In genomic region chr10:27285098-27285860, GRCm38 (mm10) we compare ENCODE assay signal across 16 mouse cellular contexts.
DNase-seq lines count a peak whose midpoint lies in the region; ATAC-seq lines count a peak whose summit lies in the region.
"Had no signal": no experiment of that assay in that cellular context is flagged by ENCODE, and none has a peak within 500 bp of the region (broad histone marks: within the 10 kb centered on the region; RNA-seq: fewer than 3 reads in every experiment).

No protein-coding gene starts in this region.

- 0 out of 2 replicates have a peak, but pooled peaks cover 3% of the 10 kb centered on the region for H3K4me1 ChIP-seq in forebrain, embryonic 12.5 days
- no peaks in the 10 kb centered on the region for H3K4me1 ChIP-seq in forebrain, embryonic 16.5 days (replicated peaks; ENCODE audit: control insufficient read depth, insufficient read depth, low read length)
- H3K4me1 ChIP-seq in kidney, embryonic 14.5 days (ENCODE audit: control insufficient read depth, insufficient read depth, low read length): 0 out of 2 replicates have a peak, but pooled peaks cover 4% of the 10 kb centered on the region
- H3K4me1 ChIP-seq in limb, embryonic 10.5 days: peaks cover 19% of the 10 kb centered on the region

- intact Hi-C loops in gastrocnemius, postnatal 14 days (cut with DNase I; ENCODE audit: low total_unique reads): no loop called here

- no peak overlapping the region for H3K9ac ChIP-seq in forebrain, embryonic 12.5 days
- no peak overlapping the region for H3K9ac ChIP-seq in forebrain, embryonic 16.5 days (replicated peaks; ENCODE audit: low read depth, low read length)
- H3K9ac ChIP-seq in kidney, embryonic 14.5 days (ENCODE audit: low read depth, low read length): no peak overlapping the region
- H3K9ac ChIP-seq: hindbrain, embryonic 12.5 days; limb, embryonic 13.5 days; liver, postnatal 0 days had no signal

- H3K36me3 ChIP-seq in forebrain, embryonic 12.5 days (replicated peaks): no peaks in the 10 kb centered on the region
- no peaks in the 10 kb centered on the region for H3K36me3 ChIP-seq in forebrain, embryonic 16.5 days (ENCODE audit: control insufficient read depth, insufficient read depth)
- H3K36me3 ChIP-seq in kidney, embryonic 14.5 days (ENCODE audit: control insufficient read depth, insufficient read depth, low read length): no peaks in the 10 kb centered on the region
- H3K36me3 ChIP-seq in limb, embryonic 10.5 days: no peaks in the 10 kb centered on the region
- H3K36me3 ChIP-seq: hindbrain, embryonic 12.5 days; limb, embryonic 13.5 days had no signal

- no peaks in the 10 kb centered on the region for H3K9me3 ChIP-seq in forebrain, embryonic 12.5 days
- H3K9me3 ChIP-seq in forebrain, embryonic 16.5 days (ENCODE audit: control insufficient read depth, low read length): no peaks in the 10 kb centered on the region
- no peaks in the 10 kb centered on the region for H3K9me3 ChIP-seq in kidney, embryonic 14.5 days (ENCODE audit: control insufficient read depth, low read length)
- no peaks in the 10 kb centered on the region for H3K9me3 ChIP-seq in limb, embryonic 10.5 days (replicated peaks)
- H3K9me3 ChIP-seq: hindbrain, embryonic 12.5 days; limb, embryonic 13.5 days had no signal

- no peak overlapping the region for H3K4me2 ChIP-seq in forebrain, embryonic 12.5 days
- H3K4me2 ChIP-seq in forebrain, embryonic 16.5 days (ENCODE audit: low read length): no peak overlapping the region
- no peak overlapping the region for H3K4me2 ChIP-seq in kidney, embryonic 14.5 days (replicated peaks; ENCODE audit: low read depth, low read length)
- H3K4me2 ChIP-seq: hindbrain, embryonic 12.5 days; limb, embryonic 13.5 days had no signal

- peak; percentile 23; the same call in 1 of the 2 replicates for ATAC-seq in forebrain, embryonic 12.5 days (ENCODE audit: low FRiP score)
- ATAC-seq in forebrain, embryonic 16.5 days: no peak
- peak; percentile 66; the same call in 1 of the 2 replicates for ATAC-seq in kidney, embryonic 14.5 days (ENCODE audit: low FRiP score, low TSS enrichment)
- ATAC-seq: liver, postnatal 0 days had no signal

- no peak overlapping the region for H3K4me3 ChIP-seq in forebrain, embryonic 12.5 days (replicated peaks)
- no peak overlapping the region for H3K4me3 ChIP-seq in forebrain, embryonic 16.5 days (replicated peaks; ENCODE audit: low read length)
- H3K4me3 ChIP-seq in kidney, embryonic 14.5 days (ENCODE audit: low read length): no peak overlapping the region
- no peak overlapping the region for H3K4me3 ChIP-seq in limb, embryonic 10.5 days
- H3K4me3 ChIP-seq: hindbrain, embryonic 12.5 days; limb, embryonic 13.5 days; myocyte had no signal

- H3K27me3 ChIP-seq in forebrain, embryonic 12.5 days: no peaks in the 10 kb centered on the region
- no peaks in the 10 kb centered on the region for H3K27me3 ChIP-seq in forebrain, embryonic 16.5 days (replicated peaks; ENCODE audit: control insufficient read depth, insufficient read depth, low read length)
- no peaks in the 10 kb centered on the region for H3K27me3 ChIP-seq in kidney, embryonic 14.5 days (ENCODE audit: control insufficient read depth, insufficient read depth, low read length)
- H3K27me3 ChIP-seq in limb, embryonic 10.5 days (ENCODE audit: low read depth, poor library complexity, severe bottlenecking): no peaks in the 10 kb centered on the region
- H3K27me3 ChIP-seq: hindbrain, embryonic 12.5 days; limb, embryonic 13.5 days had no signal

- DNase-seq in kidney, postnatal 25 days: no peak
- DNase-seq in embryo, embryonic 10 days (ENCODE audit: low spot score): peak; percentile 62
- DNase-seq in limb, embryonic 10.5 days (ENCODE audit: low spot score): peak; percentile 57
- DNase-seq in gastrocnemius, postnatal 14 days: no peak
- DNase-seq in urinary bladder, postnatal 25 days (ENCODE audit: low spot score): no peak
- DNase-seq: adrenal gland, adult 2 months; cerebellum, postnatal 25 days; kidney, postnatal 14 days; layer of hippocampus, postnatal 36 days; liver, postnatal 0 days had no signal

- WGBS in forebrain, embryonic 12.5 days: 62% methylated on average over 10 of the region's 10 CpGs
- 41% methylated on average over 10 of the region's 10 CpGs for WGBS in forebrain, embryonic 16.5 days
- 27% methylated on average over 10 of the region's 10 CpGs for WGBS in kidney, embryonic 14.5 days
- whole genome bisulfite sequencing in limb, embryonic 10.5 days: 17% methylated on average over 10 of the region's 10 CpGs

- no peak overlapping the region for H3K27ac ChIP-seq in forebrain, embryonic 12.5 days
- no peak overlapping the region for H3K27ac ChIP-seq in forebrain, embryonic 16.5 days (ENCODE audit: low read length)
- H3K27ac ChIP-seq in kidney, embryonic 14.5 days (ENCODE audit: low read depth, low read length): no peak overlapping the region; the same call in 1 of the 2 replicates
- peak overlapping the region; percentile 78 for H3K27ac ChIP-seq in limb, embryonic 10.5 days
- H3K27ac ChIP-seq: hindbrain, embryonic 12.5 days; limb, embryonic 13.5 days had no signal

Comparison
In these comparisons a context has a peak if more than half of its experiments do, and no peak if none do; other contexts are left out.
1. DNase-seq: peak in embryo, embryonic 10 days (single experiment) and limb, embryonic 10.5 days (single experiment); none in kidney, postnatal 25 days (0 of 2), gastrocnemius, postnatal 14 days (single experiment) and urinary bladder, postnatal 25 days (single experiment).